Mouse (Mus musculus) megakaryocyte, embryonic 14.5 days (primary cell): ENCODE data around the gene Nfatc2ip. TPM values are rescaled to one million over a fixed set of nuclear protein-coding genes. Genes with fewer than 3 reads are reported as not detected.

Experiments used
- H3K27me3 ChIP-seq: replicated peaks from 2 replicates; pipeline ENCODE3; 2012; ENCODE audit warnings: inconsistent platforms
- H3K36me3 ChIP-seq: replicated peaks from 2 replicates; pipeline ENCODE3; 2012; ENCODE audit warnings: low read length, inconsistent platforms, mixed read lengths
- H3K4me1 ChIP-seq: 2 replicates; pipeline ENCODE4 v1.6.1; 2012; ENCODE audit warnings: inconsistent platforms
- H3K4me3 ChIP-seq: replicated peaks from 2 replicates; pipeline ENCODE3; 2012; ENCODE audit warnings: moderate library complexity, mild to moderate bottlenecking, inconsistent platforms
- H3K9me3 ChIP-seq: 2 replicates; pipeline ENCODE4 v1.6.1; 2012; ENCODE audit warnings: inconsistent platforms
- FLI1 ChIP-seq: IDR thresholded peaks from 2 replicates; pipeline ENCODE4 v1.6.1; 2012; ENCODE audit warnings: low read length, inconsistent platforms, mixed read lengths
- GATA1 ChIP-seq: IDR thresholded peaks from 3 replicates; pipeline ENCODE4 v1.6.1; 2012; ENCODE audit warnings: mixed read lengths, low read length, inconsistent platforms, borderline replicate concordance
- polyA plus RNA-seq: library from polyadenylated mRNA; stranded (reverse); fragments of >175 nt; gene quantifications from 2 replicates; pipeline ENCODE4 v1.2.3, GENCODE M21; 2012; ENCODE audit warnings: low replicate concordance; ENCODE audit not compliant: insufficient read depth

The Nfatc2ip gene
- polyA plus RNA-seq, 1 experiment = 0.79 TPM

GRCm38 (mm10) chr7:126429503-126429898, 33.0 kb upstream of the Nfatc2ip start:
- H3K9me3 ChIP-seq = peaks cover 16% of the 10 kb centered on the region
- peak overlapping the region; percentile 96 for H3K4me3 ChIP-seq
- no peaks in the 10 kb centered on the region for H3K27me3 ChIP-seq
- H3K4me1 ChIP-seq = peaks cover 54% of the 10 kb centered on the region
- peaks cover 56% of the 10 kb centered on the region for H3K36me3 ChIP-seq
- TF ChIP-seq FLI1 = no peak
- no peak for TF ChIP-seq GATA1

- Histone ChIP-seq H3K9me3 (peaks cover 16% of the 10 kb centered on the region), H3K4me1 (peaks cover 53% of the 10 kb centered on the region), H3K4me3 (peak within 1 kb of the TSS; percentile 96), H3K36me3 (peaks cover 50% of the 10 kb centered on the region), H3K27me3 (no peaks in the 10 kb centered on the region)
- no peak for TF ChIP-seq FLI1
- TF ChIP-seq GATA1 = no peak
Measured at GRCm38 (mm10) chr7:126428631-126429502, 32.3 kb upstream of the Nfatc2ip start, which contains the start of gene Rabep2. Gene Rabep2 (plus strand): TSS chr7:126428759.

GRCm38 (mm10) chr7:126428154-126428553, 31.6 kb upstream of the Nfatc2ip start:
- TF ChIP-seq GATA1 = no peak
- TF ChIP-seq FLI1 = no peak
- no peaks in the 10 kb centered on the region for H3K27me3 ChIP-seq
- peaks cover 44% of the 10 kb centered on the region for H3K36me3 ChIP-seq
- peak overlapping the region; percentile 96 for H3K4me3 ChIP-seq
- H3K4me1 ChIP-seq = peaks cover 50% of the 10 kb centered on the region
- H3K9me3 ChIP-seq = peaks cover 16% of the 10 kb centered on the region

GRCm38 (mm10) chr7:126427323-126427860, 30.9 kb upstream of the Nfatc2ip start:
- H3K4me3 ChIP-seq = peak overlapping the region; percentile 35
- H3K27me3 ChIP-seq = no peaks in the 10 kb centered on the region
- peaks cover 44% of the 10 kb centered on the region for H3K4me1 ChIP-seq
- peaks cover 38% of the 10 kb centered on the region for H3K36me3 ChIP-seq
- peaks cover 16% of the 10 kb centered on the region for H3K9me3 ChIP-seq
- TF ChIP-seq FLI1 (no peak), GATA1 (no peak)

DNA sequence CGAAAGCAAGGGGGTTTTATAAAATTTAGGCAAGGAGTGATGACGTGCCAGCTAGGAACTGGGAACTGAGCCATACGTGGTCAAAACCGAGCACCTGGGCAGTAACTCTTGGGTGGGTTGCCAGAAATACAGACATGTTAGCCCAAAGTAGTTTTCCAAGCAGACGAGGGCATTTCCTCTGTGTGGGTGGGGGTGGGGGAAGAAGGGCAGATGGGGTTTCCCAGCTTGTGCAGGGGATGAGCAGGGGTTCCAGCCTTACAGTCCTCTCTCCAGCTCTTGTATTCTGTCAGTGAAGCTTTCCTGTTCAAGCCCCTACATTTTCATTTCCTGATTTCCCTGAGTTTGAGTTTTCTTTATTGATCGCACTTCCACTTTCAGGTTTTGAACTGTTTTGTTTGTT, 27.6 kb upstream of the Nfatc2ip start:
- Histone ChIP-seq H3K36me3 (peaks cover 15% of the 10 kb centered on the region), H3K4me1 (peaks cover 32% of the 10 kb centered on the region), H3K4me3 (no peak overlapping the region), H3K9me3 (peaks cover 21% of the 10 kb centered on the region), H3K27me3 (no peaks in the 10 kb centered on the region)
- TF ChIP-seq FLI1 (no peak), GATA1 (no peak)

GRCm38 (mm10) chr7:126421756-126422155, 25.2 kb upstream of the Nfatc2ip start:
- peaks cover 11% of the 10 kb centered on the region for H3K36me3 ChIP-seq
- H3K4me1 ChIP-seq = peaks cover 40% of the 10 kb centered on the region
- TF ChIP-seq FLI1 (no peak), GATA1 (no peak)
- peak overlapping the region; percentile 86 for H3K4me3 ChIP-seq
- H3K9me3 ChIP-seq = peaks cover 16% of the 10 kb centered on the region
- no peaks in the 10 kb centered on the region for H3K27me3 ChIP-seq

DNA sequence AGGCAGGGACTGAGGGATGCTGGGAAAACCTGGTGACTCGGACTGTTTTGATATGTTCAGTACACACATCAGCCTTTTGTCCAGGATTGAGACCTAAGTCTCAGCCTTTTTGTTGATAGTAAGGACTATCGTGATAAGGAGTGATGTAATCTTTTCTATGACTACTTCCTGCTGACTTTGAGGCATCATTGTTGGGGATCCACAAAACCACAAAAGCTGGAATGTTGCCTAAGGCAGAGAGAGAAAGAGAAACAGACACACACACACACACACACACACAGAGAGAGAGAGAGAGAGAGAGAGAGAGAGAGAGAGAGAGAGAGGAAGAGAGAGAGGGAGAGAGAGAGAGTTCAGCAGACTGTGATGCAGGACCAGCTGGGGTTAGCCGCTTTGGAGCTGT, 22.0 kb upstream of the Nfatc2ip start:
- peaks cover 13% of the 10 kb centered on the region for H3K27me3 ChIP-seq
- no peak for TF ChIP-seq FLI1
- TF ChIP-seq GATA1 = no peak
- H3K36me3 ChIP-seq = no peaks in the 10 kb centered on the region
- peaks cover 5% of the 10 kb centered on the region for H3K9me3 ChIP-seq
- H3K4me3 ChIP-seq = no peak overlapping the region
- H3K4me1 ChIP-seq = peaks cover 68% of the 10 kb centered on the region

DNA sequence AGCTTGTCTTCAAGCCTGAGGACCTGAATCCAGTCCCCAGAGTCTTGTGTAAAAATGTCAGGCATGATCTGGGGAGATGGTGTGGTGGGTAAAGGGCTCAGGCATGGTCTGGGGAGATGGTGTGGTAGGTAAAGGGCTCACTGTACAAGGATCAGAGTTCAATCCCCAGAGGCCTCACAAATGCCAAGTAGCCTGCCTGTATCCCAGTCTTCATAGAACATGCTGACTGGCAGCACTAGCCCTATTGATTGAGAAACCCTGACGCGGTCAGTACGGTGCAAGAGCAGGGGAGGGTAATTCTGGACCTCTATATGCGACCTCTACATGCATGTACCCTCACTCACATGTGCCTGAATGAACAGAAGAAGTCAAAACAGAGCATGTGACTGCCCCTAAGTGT, 21.1 kb upstream of the Nfatc2ip start:
- no peak overlapping the region for H3K4me3 ChIP-seq
- H3K36me3 ChIP-seq = no peaks in the 10 kb centered on the region
- no peak for TF ChIP-seq FLI1
- TF ChIP-seq GATA1 = no peak
- H3K4me1 ChIP-seq = peaks cover 77% of the 10 kb centered on the region
- peaks cover 21% of the 10 kb centered on the region for H3K27me3 ChIP-seq
- H3K9me3 ChIP-seq = peaks cover 5% of the 10 kb centered on the region

- Histone ChIP-seq H3K4me1 (peaks cover 82% of the 10 kb centered on the region), H3K27me3 (peaks cover 27% of the 10 kb centered on the region), H3K9me3 (peaks cover 3% of the 10 kb centered on the region), H3K4me3 (no peak overlapping the region), H3K36me3 (no peaks in the 10 kb centered on the region)
- no peak for TF ChIP-seq FLI1
- no peak for TF ChIP-seq GATA1
Measured at GRCm38 (mm10) chr7:126417045-126417444, 20.5 kb upstream of the Nfatc2ip start.

DNA sequence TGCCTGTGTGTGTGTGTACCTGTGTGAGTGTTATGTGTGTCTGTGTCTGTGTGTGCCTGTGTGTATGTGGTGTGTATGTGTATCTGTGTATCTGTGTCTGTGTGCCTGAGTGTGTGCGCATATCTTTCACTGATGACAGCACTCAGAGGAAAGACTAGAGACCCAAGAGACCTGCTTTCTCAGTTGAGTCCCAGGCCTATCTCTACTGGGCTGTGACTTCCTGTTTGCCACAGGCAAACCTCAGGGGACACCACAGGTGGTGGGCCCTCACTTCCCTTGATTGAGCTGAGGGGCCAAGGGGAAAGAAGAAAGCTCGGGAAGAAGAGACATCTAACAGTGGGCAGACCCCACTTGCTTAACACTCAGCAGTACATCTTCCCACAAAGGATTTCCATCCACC, 20.1 kb upstream of the Nfatc2ip start:
- peaks cover 31% of the 10 kb centered on the region for H3K27me3 ChIP-seq
- H3K4me1 ChIP-seq = peaks cover 78% of the 10 kb centered on the region
- H3K36me3 ChIP-seq = no peaks in the 10 kb centered on the region
- no peaks in the 10 kb centered on the region for H3K9me3 ChIP-seq
- TF ChIP-seq GATA1 (no peak), FLI1 (no peak)
- peak overlapping the region; percentile 79 for H3K4me3 ChIP-seq
